Mouse (Mus musculus) right cerebral cortex, postnatal 36 days (tissue): Measurements from ENCODE around the gene Chchd6.

Experiments
- DNase-seq, 2 experiments: peaks; one replicate each; pipeline ENCODE4 v3.0.0; 2022; ENCODE audit warnings: low spot score in 2 of 2, mixed read lengths in 1 of 2

Gene Chchd6

DNA sequence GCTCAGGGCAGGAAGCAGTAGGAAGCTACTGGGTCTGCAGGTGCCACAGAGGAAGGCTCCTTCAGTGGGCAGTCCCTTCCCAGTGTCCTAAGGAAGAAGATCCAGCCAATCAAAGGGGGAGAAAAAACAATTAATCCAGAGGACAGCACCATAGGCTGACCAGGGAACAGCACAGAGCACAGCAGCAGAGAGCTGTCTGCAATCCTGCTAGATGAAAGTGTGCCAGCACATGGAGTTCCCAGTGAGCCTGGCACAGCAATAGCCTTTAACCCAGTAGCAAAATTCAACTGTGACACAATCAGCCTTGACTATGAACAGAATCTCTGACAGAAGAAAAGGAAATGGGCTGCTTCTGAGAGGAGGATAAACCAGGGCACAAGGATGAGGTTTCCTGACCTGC lies 9.8 kb downstream of the Chchd6 start:
- no peak for DNase-seq

DNA sequence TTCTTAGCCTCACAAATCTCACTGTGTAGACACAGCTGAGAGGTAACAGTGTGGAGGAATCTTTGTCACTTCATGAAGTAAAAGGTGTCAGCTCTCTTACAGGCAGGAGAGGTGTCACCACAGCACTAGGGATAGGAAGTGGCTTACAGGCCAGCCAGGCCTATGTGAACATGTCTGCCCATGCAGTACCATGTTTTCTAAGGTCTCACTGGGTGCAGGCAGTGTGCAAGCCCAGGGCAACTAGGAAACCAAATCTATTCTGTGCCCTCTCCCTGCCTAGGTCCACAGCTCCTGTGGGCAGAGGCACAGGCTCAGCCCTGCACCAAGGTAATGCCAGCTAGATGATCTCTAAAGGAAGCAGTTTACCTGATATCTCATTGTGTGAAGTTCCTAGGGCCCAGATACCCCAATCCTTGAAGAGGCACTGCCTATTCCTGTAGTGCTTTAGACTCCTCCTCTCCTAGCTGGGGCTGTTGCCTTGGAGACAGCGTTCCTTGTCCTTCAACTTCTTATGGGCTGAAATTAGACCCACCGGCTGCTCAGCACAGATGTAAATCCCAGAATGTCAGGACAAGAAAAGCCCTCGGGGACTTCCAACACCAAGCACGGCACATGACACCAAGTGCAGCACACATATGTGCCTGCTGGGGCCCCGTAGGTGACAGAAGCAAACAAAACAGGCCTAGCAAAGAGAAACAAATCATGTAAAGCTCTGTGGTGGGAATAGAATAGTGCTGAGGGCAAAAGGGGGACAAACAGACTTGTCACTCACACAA lies 10.6 kb downstream of the Chchd6 start:
- peak; percentile 51 to 67 for DNase-seq

DNA sequence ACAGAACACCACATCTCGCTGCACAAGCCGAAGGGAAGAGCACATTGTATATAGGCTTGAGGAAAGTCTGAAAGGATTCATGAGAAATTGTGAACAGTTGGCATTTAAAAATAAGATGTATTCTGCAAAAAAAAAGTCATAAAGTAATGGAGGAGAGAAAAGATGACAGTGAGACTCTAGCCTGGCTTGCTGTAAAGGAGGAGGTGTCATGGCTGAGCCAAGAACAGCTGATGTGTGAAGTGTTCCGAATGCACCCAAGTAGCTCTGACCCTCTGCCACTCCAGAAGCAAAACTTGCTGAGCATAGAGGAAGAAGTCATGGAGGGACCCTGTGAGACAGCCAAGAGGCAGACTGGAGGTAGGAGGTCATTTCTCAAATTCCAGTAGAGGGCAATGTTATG lies 12.3 kb downstream of the Chchd6 start:
- no peak for DNase-seq

DNA sequence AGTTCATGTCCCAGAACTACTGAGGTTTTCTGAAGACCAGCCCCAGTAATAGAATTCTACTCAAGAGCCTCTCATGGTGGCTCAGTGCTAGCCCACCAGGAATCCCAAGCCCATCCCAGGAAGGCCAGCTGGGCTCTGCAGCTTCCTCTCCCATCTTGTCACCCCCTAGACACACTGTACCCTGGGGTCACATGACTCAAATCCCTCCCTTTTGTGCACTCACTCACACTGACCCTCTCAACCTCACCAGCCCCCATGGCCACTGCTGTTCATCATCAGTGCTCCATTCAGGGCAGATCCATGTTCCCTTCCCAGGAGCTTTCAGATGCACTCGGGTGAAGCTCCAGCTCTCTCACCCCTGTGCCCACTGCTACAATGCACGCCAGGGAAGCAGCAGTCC lies 20.8 kb downstream of the Chchd6 start:
- no peak for DNase-seq

DNA sequence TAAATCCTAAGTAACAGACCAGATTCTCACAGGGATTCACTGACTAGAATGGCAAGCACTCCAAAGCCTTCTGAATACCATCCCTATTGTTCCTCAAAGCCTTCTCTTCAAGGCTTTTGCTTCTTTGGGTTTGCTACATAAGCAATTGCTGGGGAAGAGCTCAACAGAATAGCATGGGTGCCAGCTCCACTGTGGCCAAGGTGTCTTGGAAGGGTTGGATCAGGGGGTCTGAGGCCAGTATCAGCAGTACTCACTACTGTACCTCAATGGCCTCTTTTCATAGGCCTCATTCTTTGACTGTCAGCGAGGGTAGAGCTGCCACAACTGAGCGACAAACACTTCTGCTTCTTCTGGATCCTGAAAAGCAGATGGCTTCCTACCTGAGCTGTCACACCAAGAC lies 21.7 kb downstream of the Chchd6 start:
- no peak for DNase-seq

DNA sequence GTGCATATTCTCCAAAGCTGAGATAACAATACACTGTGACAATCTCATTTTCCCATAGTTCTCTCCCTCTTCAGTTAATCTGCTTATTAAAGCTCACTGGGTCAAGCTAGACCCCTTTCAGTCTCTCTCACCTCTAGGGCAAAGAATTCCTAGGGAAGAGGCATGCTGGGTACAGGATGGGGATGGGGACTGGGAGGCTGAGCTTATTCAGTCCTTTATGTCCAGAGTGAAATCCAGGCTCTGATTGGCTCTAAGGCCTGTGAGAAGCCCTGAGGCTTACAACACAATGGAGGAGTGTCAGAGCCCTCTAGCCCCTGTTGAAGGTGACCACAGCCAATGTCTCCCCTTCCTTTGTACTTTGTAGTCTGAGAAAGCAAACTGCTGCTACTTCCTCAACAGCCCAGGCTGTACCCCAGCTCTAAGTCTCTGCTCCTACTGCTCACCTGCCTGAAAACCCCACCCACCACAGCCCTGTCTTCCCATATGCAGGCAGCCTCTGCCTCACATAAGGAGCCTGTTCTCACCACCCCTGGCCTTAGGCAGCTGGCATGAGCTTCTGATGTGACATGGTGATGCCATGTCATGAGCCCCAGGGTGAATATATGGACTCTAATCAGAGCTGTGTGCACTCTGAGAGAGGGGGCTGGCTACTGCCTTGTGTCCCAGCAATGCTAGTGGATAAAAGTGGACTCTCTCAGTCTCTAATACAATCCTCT lies 22.4 kb downstream of the Chchd6 start:
- no peak for DNase-seq

DNA sequence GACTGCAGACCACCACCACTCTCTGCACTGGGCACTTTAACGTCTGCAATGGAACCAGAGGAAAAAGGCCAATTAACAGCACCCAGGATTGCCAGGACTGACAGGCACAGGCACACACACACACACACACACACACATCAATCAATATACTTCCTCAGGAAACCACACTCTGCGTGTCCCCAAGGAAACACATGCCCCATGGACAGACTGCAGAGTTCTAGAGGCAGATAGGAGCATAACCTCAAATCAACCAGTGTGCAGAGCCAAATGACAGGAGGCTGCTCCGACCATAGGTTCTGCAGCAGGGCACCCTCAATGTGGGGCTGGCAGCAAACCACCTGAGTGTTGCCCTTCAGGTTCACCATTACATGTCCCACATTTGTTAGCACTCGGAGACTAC lies 26.1 kb downstream of the Chchd6 start:
- DNase-seq, result no peak

DNA sequence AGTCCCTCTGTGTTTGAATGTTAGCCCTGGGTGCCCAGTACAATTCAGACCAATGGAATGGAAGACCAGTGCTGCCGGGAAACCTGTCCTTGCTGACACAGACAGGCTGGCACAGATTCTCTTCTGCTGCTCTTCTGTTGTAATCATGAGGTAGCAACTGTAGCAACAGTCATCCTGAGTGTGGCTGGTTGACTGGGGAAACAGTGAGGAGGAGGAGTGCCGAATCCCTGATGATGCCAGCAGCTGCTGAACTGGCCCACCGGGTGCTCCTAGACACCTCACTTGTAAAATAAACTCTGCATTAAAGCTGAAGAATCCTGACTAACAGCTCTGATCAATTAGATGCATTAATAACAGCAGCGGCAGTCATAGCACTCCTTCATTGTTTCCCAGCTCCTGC lies 28.7 kb downstream of the Chchd6 start:
- DNase-seq, result no peak

DNA sequence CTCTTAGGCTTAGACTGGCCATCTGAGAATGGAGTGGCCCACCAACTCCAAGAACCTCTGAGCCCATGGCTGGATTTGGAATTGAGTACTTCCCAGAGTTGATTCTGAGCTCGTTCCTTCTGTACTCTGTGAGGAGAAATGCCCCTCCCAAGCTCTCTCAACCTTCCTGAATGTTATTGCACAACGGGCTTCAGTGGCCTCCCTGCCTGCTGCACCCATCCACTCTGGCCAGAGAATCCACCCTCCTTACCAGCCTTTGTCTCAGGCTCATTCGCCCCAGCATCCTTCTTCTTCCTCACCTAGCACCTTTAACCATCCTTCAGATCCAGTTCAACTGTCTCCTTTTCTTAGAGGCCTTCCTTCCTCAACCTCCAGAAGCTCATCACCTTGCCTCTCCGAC lies 32.1 kb downstream of the Chchd6 start:
- DNase-seq, result no peak

DNA sequence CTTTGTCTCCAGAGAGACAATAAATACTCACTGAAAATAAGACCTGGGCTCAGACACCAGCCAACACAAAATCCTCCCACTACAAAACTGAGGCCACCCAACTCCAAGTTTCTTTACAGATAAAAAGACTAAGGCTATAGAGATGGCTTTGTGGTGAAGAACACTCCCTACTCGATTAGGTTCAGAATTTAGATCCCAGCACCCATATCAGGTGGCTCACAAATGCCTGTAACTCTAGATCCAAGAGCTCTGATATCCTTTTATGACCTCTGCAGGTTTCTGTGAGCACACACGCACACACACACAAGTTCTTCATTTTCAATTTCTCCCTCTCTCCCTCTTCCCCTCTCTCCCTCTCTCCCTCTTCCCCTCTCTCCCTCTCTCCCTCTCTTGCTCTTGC lies 34.6 kb downstream of the Chchd6 start:
- no peak for DNase-seq

DNA sequence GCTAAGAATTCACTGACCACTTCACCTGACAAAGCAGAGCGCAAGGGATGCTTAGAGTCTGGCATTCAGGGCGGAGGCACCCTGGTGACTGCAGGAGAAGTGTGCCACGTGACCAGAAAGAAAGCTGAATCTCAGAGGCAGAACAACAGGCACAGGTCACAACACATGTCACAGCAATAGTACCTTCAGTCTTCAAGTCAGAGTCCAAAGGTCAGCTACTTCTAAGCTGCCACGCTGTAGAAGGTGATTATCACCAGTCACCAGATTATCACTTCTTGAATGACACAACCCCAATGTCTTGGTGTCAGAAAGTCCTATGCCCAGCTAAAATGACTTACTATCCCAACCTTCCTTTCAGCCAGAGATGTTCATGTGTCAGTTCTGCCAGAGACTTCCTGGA lies 37.8 kb downstream of the Chchd6 start:
- DNase-seq, result no peak

DNA sequence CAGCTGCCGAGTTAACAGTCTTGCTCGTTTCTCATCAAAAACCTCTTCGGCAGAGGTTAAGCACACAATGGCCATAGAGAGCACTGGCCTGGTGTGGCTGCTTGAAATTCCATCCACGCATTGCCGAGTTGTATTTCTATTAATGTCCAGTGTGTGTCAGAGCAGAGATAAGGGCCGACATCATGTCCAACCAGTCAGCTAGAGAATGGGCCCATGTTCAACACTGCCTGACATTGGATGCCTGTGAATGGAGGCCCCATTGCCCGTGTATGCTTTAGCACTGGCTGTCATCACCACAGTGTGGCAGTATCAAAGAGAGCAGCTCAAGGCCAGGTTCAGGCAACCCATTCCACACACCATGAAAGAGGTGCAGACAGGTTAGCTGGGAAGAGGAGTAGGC lies 38.9 kb downstream of the Chchd6 start:
- DNase-seq, result no peak

DNA sequence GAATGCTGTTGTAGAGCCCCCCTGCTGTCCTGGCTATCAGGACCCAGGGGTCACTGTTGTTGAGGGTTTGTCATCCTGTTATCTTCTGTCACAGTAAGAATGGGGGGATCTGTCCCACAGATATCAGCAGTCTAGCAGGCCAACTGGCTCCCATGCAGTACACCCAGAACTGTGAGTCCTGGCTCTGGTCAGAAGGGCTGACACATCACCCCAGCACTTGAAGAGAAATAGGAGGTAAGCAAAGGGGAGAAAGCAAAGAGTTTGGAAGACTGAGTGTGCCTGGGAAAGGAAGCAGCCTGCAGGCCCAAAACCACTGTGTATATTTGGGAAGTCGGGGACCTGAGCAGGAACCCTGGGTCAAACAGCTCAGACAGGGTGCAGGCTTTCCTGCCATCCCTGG lies 39.5 kb downstream of the Chchd6 start:
- DNase-seq, result no peak

DNA sequence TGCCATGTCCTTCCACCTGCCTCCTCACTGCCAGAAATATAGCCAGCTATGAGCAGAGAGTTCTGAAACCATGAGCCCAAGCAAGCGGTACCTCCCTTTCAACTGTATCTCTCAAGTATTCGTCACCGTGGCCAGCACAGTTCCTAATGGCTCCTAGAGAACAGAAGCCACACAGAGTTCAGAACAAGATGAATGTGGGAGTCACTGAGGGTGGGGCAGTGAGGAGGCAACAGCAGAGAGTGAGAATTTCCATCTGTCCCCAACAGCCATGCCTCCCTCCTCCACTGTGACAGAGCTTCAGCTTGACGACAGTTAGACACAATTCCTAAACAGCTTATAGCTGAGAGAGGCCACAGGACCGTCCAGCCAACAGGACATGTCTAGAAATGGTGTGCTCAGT lies 41.4 kb downstream of the Chchd6 start:
- peak in 1 of 2 experiments; percentile 41 for DNase-seq

DNA sequence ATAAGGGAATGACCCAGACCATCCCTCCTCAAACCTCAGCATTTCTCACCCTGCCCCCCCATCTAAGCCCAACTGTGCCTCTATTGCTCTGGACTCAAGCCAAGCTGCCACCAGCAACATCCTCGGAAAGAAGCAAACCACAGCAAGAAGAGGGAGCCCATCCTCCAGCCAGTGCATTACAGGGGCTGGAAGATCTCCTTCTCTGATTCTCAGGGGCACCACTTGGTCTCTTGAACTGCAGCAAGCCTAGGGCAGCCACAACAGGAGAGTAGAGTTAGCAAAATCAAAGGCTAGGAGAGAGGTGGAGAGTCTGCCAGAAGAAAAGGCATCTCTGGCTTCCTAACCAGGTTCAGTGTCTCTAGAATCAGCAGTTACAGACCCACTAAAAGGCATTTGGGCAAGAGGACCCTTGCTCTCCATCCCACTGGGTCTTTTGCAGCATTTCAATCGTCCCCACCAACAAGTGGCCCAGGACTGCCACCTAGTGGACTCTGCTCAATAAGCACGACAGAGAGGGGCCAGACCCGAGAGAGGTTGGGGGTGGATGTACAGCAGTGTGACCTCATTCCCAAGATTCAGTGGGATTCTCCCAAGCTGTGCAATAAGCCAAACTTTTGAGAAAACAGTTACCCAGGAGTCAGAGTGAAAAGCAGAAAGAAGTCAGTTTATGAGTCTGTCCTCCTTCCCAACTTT lies 42.3 kb downstream of the Chchd6 start:
- DNase-seq, result peak; percentile 49 to 50

DNA sequence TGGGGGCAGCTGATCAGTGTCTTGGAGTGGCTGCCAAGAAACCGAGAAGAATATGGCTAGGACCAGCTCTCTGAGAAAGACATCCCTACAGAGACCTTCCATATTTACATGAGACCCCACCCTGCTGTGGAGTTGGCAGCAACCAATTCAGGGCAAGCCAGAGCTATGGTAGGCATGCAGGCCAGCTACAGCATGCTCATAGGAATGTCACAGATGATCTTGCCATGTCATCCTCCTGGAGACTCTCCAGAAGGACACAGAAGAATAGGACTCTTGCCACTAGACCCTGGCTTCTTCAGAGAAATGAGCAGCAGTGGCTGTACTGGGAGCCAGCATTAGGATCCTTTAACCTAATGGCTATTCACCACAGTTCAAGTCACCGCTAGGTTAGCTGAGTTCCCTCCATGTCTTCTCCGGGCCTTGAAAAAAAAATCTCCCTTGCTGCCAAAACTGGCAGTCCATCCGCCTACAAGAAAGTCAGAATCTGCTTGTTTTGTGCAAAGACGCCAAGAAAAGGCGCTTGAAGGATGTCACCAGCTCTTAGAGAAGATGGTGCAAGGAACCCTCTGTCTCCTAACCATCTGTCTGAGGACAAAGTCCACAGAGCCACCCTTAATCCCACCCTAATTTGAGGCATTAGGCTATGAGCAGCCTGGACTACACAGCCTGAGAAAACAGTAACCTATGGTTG lies 43.0 kb downstream of the Chchd6 start:
- peak in 1 of 2 experiments; percentile 36 for DNase-seq

DNA sequence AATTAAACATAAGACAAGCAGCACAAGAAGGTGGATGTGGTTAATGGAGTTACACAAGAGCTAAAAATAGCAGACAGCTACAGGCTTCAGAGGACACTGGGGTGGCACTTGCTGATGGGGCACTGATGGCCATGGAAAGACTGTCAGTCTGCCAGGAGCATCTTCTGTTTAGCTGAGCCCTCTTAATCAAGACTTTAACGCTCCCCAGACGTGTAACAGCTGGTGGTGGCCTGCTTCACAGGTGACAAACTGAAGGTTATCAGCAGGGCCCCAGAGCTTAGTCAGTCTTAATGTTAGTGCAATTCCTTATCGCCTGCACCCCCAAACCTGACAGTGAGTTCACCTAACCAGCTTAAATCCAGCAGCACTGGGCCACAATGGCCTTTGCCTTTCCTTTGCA lies 46.3 kb downstream of the Chchd6 start:
- no peak for DNase-seq

DNA sequence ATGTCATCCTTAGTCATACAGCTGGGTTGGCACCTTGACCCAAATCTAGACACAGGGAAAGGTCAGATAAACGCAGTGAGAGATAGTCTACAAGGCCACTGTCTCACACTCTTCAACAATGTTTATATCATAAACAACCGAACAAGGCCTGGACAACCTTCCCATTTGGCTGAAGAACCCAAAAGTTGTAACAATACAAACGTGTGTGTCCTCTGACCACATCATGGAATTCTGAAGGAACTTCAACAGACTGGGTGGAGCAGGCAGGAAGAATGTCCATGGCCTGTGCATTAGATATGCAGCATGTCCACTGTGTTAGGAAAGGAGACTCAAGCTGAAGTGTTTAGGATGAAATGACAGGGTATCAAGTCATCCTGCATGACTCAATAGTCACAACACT lies 47.5 kb downstream of the Chchd6 start:
- no peak for DNase-seq

DNA sequence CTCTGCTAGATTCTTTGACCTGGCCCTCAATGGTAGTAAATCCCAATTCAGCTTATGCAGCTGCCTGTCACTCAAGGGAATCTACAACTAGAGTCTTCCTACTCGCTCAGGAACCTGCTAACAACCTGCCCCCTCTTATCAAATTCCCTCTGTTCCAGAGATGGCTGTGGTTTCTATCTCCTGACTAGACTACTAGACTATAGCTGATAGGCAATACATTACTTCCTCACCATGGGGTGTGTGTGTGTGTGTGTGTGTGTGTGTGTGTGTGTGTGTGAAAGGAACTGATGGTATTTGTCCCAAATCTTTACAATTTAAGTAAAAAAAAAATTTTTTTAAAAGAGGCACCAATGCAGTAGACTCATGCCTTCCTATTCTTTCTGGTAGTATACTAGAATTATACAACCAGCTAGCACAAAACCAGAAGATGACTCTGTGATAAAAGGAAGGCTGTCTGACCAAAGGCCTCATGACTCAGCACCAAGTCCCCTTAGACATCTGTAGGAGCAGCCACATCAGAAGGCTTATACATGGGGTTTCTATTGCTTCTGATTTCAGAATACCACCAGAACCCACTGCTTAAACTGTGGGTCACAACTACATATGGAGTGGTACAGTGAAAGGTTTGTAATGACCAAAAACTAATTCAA lies 57.2 kb downstream of the Chchd6 start:
- no peak for DNase-seq

DNA sequence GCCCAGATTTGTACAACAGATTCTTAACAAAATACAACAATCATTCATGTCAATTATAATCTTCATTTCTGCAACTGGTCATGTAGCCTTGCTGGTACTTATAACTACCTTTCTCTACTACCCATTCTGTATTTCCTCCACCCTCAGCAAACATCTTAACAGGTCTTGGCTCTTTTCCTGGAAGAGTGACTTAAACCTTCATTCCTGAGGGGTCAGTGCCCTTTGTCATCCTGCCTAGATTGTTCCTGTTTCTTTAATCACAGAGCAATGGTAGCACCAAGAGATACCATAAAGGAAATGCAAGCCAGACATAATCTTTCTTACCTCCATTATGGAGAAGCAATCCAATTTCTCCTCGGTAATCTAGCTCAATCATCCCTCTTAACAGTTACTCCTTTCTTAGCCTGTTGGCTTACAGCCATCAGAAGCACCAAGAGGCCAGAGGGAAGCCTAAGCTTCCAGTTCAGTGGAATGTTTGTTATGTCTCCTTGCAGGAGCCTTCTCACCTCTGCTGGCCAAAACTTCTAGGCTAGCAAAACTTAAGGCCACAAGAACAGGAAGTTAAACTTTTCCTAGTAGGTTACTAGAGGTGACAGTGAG lies 59.7 kb downstream of the Chchd6 start:
- no peak for DNase-seq

DNA sequence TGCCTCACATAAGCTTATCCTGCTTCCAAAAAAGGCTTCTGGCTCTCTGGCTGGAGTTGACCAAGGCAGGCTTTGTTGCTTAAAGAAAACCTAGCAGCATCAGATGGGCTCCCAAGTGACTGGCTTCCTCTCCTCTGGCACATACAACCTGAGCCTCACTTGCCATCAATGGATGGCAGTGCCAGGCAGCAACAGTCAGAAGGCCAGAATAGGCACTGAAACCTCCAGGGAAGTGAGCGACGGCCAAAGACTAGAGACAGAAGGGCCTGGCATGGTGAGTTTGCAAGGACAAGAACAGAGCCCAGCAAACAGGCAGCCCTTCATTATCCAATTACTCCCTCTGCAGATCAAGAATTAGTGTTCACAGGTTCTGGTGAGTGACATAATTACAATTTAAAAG lies 70.7 kb downstream of the Chchd6 start:
- DNase-seq, result no peak
